Mouse (Mus musculus) cerebellum, postnatal 36 days (tissue): ENCODE measurements around the gene Gm3488.
"Not testable (repeated sequence)": the region's sequence is repeated elsewhere in the genome, so short reads cannot be mapped to it uniquely, and the experiment has no call there.

Source experiments
- DNase-seq, 2 experiments: peaks; one replicate each; pipeline ENCODE4 v3.0.0; 2021 to 2022; ENCODE audit warnings: mixed read lengths in 2 of 2

The Gm3488 gene

DNA sequence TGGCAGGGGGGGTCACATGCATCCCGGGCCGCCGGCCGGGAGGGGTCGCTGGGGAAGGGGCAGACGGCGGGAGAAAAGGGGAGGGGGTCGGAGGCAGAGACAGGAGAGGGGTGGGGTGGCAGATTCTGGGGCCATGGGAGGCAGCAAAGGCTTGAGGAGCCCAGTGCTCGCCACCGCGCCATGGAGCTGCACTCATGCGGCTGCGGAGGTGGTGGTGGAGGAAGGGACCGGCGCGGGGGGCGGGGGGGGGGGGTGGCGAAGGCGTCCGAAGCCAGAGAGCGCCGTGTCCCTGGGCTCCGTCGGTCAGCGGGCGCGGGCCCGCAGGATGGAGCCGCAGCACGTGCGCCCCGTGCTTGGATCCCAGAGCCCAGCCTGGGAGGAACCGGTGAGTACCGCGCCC lies at the start of gene Gm3488:
TSS of gene Gm3488 (plus strand) at position 301 of the 400 bp plus-strand sequence.
- not testable (repeated sequence) for DNase-seq

DNA sequence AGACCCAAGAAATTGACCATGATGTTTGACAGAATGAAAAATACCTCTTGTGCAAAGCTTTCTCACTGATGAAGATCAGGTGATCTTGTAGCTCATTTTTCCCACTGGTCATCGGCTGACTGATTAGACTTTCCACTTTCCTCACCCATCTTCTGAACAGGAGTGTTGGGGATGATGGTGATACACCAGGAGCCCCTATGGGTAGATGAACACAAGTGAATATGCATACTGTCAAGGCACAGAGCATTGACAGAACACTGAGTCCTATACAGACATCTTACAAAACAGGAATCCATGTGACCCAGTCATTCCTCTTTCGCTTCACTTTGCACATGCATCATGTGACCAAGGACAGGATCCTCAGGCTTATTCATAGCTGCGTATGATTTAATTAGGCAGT lies 46.1 kb upstream of the Gm3488 start, which contains the start of gene Gm3194:
TSS of gene Gm3194 (minus strand) at position 101 of the 400 bp plus-strand sequence.
- not testable (repeated sequence) for DNase-seq

DNA sequence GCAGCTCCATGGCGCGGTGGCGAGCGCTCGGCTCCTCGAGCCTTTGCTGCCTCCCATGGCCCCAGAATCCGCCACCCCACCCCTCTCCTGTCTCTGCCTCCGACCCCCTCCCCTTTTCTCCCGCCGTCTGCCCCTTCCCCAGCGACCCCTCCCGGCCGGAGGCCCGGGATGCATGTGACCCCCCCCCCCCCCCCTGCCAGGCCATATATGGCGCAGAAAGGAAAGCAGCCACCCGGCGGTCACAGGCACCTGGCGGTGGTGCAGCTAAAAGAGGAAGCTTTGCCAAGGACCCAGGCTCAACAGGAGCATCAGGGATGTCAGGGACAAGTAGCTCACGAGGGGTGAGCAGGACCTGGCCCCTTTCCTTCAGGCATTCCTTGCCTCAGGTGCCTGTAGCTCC lies 41.0 kb upstream of the Gm3488 start:
- DNase-seq: not testable (repeated sequence)

DNA sequence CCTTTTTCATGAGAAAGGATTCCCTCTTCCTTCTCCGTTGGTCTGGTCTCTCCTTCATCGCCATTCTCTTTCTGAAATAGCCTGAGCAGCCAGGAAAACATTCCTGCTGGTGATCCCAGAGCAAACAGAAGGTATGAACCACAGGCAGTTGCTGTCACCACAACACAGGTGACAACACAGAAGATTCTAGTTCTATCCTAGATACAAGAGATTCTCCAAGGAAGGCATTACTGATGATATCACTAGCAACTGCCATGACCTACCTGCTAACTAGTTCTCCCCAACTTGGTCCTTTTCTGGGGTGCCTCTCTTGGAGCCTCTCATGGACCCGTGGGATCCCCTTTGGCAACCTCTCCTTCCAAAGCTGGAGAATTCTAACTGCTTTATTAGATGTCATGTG lies 23.7 kb upstream of the Gm3488 start, which contains the start of gene Gm8246:
TSS of gene Gm8246 (minus strand) at position 101 of the 400 bp plus-strand sequence.
- not testable (repeated sequence) for DNase-seq

DNA sequence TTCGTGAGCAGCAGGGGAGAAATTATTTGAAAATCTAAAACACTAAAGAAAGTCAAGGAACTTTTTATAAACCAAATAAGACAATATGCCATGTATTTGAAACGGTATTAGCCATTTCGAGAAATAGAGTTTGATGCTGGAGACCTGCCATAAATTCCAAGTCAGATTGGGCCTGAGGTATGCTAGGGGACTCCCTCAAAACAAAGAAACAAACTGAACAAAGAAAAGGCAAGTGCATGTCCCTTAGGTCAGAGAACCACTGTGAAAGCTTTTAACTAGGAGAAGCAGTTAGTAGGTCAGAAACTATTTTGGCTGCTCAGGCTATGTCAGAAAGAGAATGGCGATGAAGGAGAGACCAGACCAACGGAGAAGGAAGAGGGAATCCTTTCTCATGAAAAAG lies 17.6 kb upstream of the Gm3488 start, which contains the start of gene Gm3187:
TSS of gene Gm3187 (plus strand) at position 301 of the 400 bp plus-strand sequence.
- not testable (repeated sequence) for DNase-seq

DNA sequence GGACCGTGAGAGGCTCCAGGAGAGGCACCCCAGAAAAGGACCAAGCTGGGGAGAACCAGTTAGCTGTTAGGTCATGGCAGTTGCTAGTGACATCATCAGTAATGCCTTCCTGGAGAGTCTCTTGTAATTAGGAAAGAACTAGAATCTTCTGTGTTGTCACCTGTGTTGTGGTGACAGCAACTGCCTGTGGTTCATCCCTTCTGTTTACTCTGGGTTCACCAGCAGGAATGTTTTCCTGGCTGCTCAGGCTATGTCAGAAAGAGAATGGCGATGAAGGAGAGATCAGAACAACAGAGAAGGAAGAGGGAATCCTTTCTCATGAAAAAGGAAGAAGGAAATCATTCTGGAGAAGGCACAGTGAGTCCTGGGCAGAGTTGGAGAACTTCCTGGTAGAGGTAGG lies 36.7 kb downstream of the Gm3488 start, which contains the start of gene Gm3532:
TSS of gene Gm3532 (plus strand) at position 301 of the 400 bp plus-strand sequence.
- not testable (repeated sequence) for DNase-seq
